Mouse (Mus musculus) CD4-positive, CD25-positive, alpha-beta regulatory T cell, adult 9 weeks (primary cell): ENCODE results near the gene Mettl5. TPM values are rescaled to one million over a fixed set of nuclear protein-coding genes. Genes with fewer than 3 reads are reported as not detected.

Experiments used
- polyA plus RNA-seq: library from polyadenylated mRNA; unstranded; fragments of 100-300 nt; shearing (Covaris generic); gene quantifications from one replicate; pipeline ENCODE4 v1.2.1, GENCODE M21; 2017

Gene Mettl5
- polyA plus RNA-seq = 40.6 TPM

GRCm38 (mm10) chr2:69885451-69886305 is at the start of gene Mettl5:
Mettl5 (minus strand) TSS chr2:69885615.

GRCm38 (mm10) chr2:69897039-69897617 is 11.7 kb upstream of the Mettl5 start, which contains the start of gene Ubr3:
Ubr3 (plus strand) TSS chr2:69897246.

GRCm38 (mm10) chr2:69861485-69862091 is 23.8 kb downstream of the Mettl5 start, which contains the start of gene Ssb:
Ssb (plus strand) TSS chr2:69861562.

GRCm38 (mm10) chr2:69821711-69822110 is 63.7 kb downstream of the Mettl5 start, which contains the start of gene Klhl23:
Klhl23 (plus strand) TSS chr2:69821944.

Other genes with a start within 250 kb of the Mettl5 start
- 0.73 TPM for gene Bbs5, start 238.4 kb downstream of the Mettl5 start, polyA plus RNA-seq
- not detected for gene Klhl41, start 215.5 kb downstream of the Mettl5 start, polyA plus RNA-seq
- gene Fastkd1, start 172.1 kb downstream of the Mettl5 start, polyA plus RNA-seq = 16.6 TPM
- 195 TPM for gene Ppig, start 163.1 kb downstream of the Mettl5 start, polyA plus RNA-seq
- gene Ccdc173, start 96.0 kb downstream of the Mettl5 start, polyA plus RNA-seq = 4.0 TPM
- gene Phospho2, start 96.0 kb downstream of the Mettl5 start, polyA plus RNA-seq = 33.3 TPM
- gene Klhl23, start 63.7 kb downstream of the Mettl5 start, polyA plus RNA-seq = 0.20 TPM
- 353 TPM for gene Ssb, start 24.1 kb downstream of the Mettl5 start, polyA plus RNA-seq
- 7.5 TPM for gene Ubr3, start 11.6 kb upstream of the Mettl5 start, polyA plus RNA-seq
- 16.0 TPM for gene Myo3b, start 153.5 kb upstream of the Mettl5 start, polyA plus RNA-seq